ENCODE assay signal across 8 mouse cellular contexts in genomic region chr11:120852083-120852935, GRCm38 (mm10). TPM values are rescaled to one million over a fixed set of nuclear protein-coding genes. Genes with fewer than 3 reads are reported as not detected.
DNase-seq lines count a peak whose midpoint lies in the region; ATAC-seq and TF ChIP-seq lines count a peak whose summit lies in the region.

No protein-coding gene starts in this region.

- no peak for ATAC-seq in heart, embryonic 12.5 days (ENCODE audit: insufficient number of reproducible peaks, low FRiP score)
- ATAC-seq in kidney, postnatal 0 days (replicated peaks; ENCODE audit: low FRiP score, low read depth) = no peak; the same call in 1 of the 2 replicates
- ATAC-seq in stomach, embryonic 15.5 days (ENCODE audit: insufficient read depth, low FRiP score, low read depth) = no peak
- ATAC-seq in intestine, postnatal 0 days = no peak

- no peaks in the 10 kb centered on the region for H3K9me3 ChIP-seq in heart, embryonic 10.5 days
- 0 out of 2 replicates have a peak, but pooled peaks cover 6% of the 10 kb centered on the region for H3K9me3 ChIP-seq in heart, embryonic 12.5 days (replicated peaks)
- no peaks in the 10 kb centered on the region for H3K9me3 ChIP-seq in embryonic facial prominence, embryonic 10.5 days
- no peaks in the 10 kb centered on the region for H3K9me3 ChIP-seq in kidney, postnatal 0 days (replicated peaks; ENCODE audit: low read length)
- no peaks in the 10 kb centered on the region for H3K9me3 ChIP-seq in stomach, embryonic 15.5 days
- H3K9me3 ChIP-seq in intestine, postnatal 0 days (ENCODE audit: control insufficient read depth) = no peaks in the 10 kb centered on the region

- no peak overlapping the region for H3K4me3 ChIP-seq in heart, embryonic 10.5 days
- no peak overlapping the region for H3K4me3 ChIP-seq in heart, embryonic 12.5 days
- H3K4me3 ChIP-seq in embryonic facial prominence, embryonic 10.5 days = no peak overlapping the region
- no peak overlapping the region for H3K4me3 ChIP-seq in kidney, postnatal 0 days (replicated peaks; ENCODE audit: low read depth, low read length)
- no peak overlapping the region for H3K4me3 ChIP-seq in stomach, embryonic 15.5 days (replicated peaks)
- no peak overlapping the region for H3K4me3 ChIP-seq in intestine, postnatal 0 days (ENCODE audit: low read depth, low read length)

- TF ChIP-seq CTCF in kidney, postnatal 0 days (IDR thresholded peaks at IDR 0.05; ENCODE audit: low read depth) = no peak
- no peak for TF ChIP-seq CTCF in intestine, postnatal 0 days (IDR thresholded peaks at IDR 0.05; ENCODE audit: low read depth)

- 48% methylated on average over 11 of the region's 11 CpGs for WGBS in heart, embryonic 10.5 days
- 41% methylated on average over 11 of the region's 11 CpGs for WGBS in heart, embryonic 12.5 days
- WGBS in embryonic facial prominence, embryonic 10.5 days = 69% methylated on average over 11 of the region's 11 CpGs
- WGBS in kidney, postnatal 0 days = 30% methylated on average over 11 of the region's 11 CpGs
- WGBS in stomach, embryonic 15.5 days = 58% methylated on average over 11 of the region's 11 CpGs
- WGBS in intestine, postnatal 0 days = 55% methylated on average over 11 of the region's 11 CpGs

- H3K4me1 ChIP-seq in heart, embryonic 10.5 days = peaks cover 34% of the 10 kb centered on the region
- H3K4me1 ChIP-seq in heart, embryonic 12.5 days (replicated peaks) = peaks cover 25% of the 10 kb centered on the region
- peaks cover 22% of the 10 kb centered on the region for H3K4me1 ChIP-seq in embryonic facial prominence, embryonic 10.5 days
- H3K4me1 ChIP-seq in kidney, postnatal 0 days (replicated peaks; ENCODE audit: insufficient read depth, low read length) = peaks cover 18% of the 10 kb centered on the region
- peaks cover 15% of the 10 kb centered on the region; the same call in 1 of the 2 replicates for H3K4me1 ChIP-seq in stomach, embryonic 15.5 days
- peaks cover 4% of the 10 kb centered on the region; the same call in 1 of the 2 replicates for H3K4me1 ChIP-seq in intestine, postnatal 0 days (replicated peaks; ENCODE audit: control insufficient read depth, insufficient read depth, low read length)

- H3K9ac ChIP-seq in heart, embryonic 12.5 days = no peak overlapping the region
- H3K9ac ChIP-seq in kidney, postnatal 0 days (ENCODE audit: low read depth, low read length) = no peak overlapping the region
- no peak overlapping the region for H3K9ac ChIP-seq in stomach, embryonic 15.5 days
- no peak overlapping the region for H3K9ac ChIP-seq in intestine, postnatal 0 days (ENCODE audit: low read depth, low read length)

- H3K27ac ChIP-seq in heart, embryonic 10.5 days = 0 out of 2 replicates have a peak overlapping the region, but pooled peaks have one; percentile 56
- no peak overlapping the region; the same call in 1 of the 2 replicates for H3K27ac ChIP-seq in heart, embryonic 12.5 days (ENCODE audit: poor library complexity, severe bottlenecking)
- H3K27ac ChIP-seq in embryonic facial prominence, embryonic 10.5 days (replicated peaks) = peak overlapping the region; percentile 27; the same call in 1 of the 2 replicates
- peak overlapping the region; percentile 80 for H3K27ac ChIP-seq in kidney, postnatal 0 days
- peak overlapping the region; percentile 42 for H3K27ac ChIP-seq in stomach, embryonic 15.5 days
- H3K27ac ChIP-seq in intestine, postnatal 0 days (ENCODE audit: low read depth, low read length) = no peak overlapping the region

- peaks cover 23% of the 10 kb centered on the region for H3K36me3 ChIP-seq in heart, embryonic 10.5 days
- H3K36me3 ChIP-seq in heart, embryonic 12.5 days = 0 out of 2 replicates have a peak, but pooled peaks cover 3% of the 10 kb centered on the region
- H3K36me3 ChIP-seq in embryonic facial prominence, embryonic 10.5 days (replicated peaks) = peaks cover 32% of the 10 kb centered on the region
- no peaks in the 10 kb centered on the region for H3K36me3 ChIP-seq in kidney, postnatal 0 days (ENCODE audit: insufficient read depth, low read length)
- no peaks in the 10 kb centered on the region for H3K36me3 ChIP-seq in stomach, embryonic 15.5 days
- no peaks in the 10 kb centered on the region; the same call in 1 of the 2 replicates for H3K36me3 ChIP-seq in intestine, postnatal 0 days (ENCODE audit: control insufficient read depth, insufficient read depth)

- DNase-seq in heart, embryonic 10.5 days (ENCODE audit: low spot score) = no peak
- DNase-seq in embryonic facial prominence, embryonic 10.5 days (ENCODE audit: low spot score) = no peak
- peak; percentile 69 for DNase-seq in kidney, postnatal 0 days (ENCODE audit: low spot score)
- no peak for DNase-seq in MN1 (ENCODE audit: low spot score)
- DNase-seq in cerebellum, postnatal 36 days = no peak

- H3K4me2 ChIP-seq in heart, embryonic 12.5 days = no peak overlapping the region
- no peak overlapping the region for H3K4me2 ChIP-seq in kidney, postnatal 0 days (ENCODE audit: low read length)
- H3K4me2 ChIP-seq in stomach, embryonic 15.5 days = no peak overlapping the region
- H3K4me2 ChIP-seq in intestine, postnatal 0 days (replicated peaks; ENCODE audit: low read depth) = no peak overlapping the region

- no peaks in the 10 kb centered on the region for H3K27me3 ChIP-seq in heart, embryonic 10.5 days (ENCODE audit: insufficient read depth, poor library complexity, severe bottlenecking)
- no peaks in the 10 kb centered on the region for H3K27me3 ChIP-seq in heart, embryonic 12.5 days (replicated peaks)
- no peaks in the 10 kb centered on the region for H3K27me3 ChIP-seq in embryonic facial prominence, embryonic 10.5 days (replicated peaks; ENCODE audit: low read depth, poor library complexity, severe bottlenecking)
- H3K27me3 ChIP-seq in kidney, postnatal 0 days (ENCODE audit: insufficient read depth, low read length) = no peaks in the 10 kb centered on the region
- H3K27me3 ChIP-seq in stomach, embryonic 15.5 days (replicated peaks) = no peaks in the 10 kb centered on the region
- H3K27me3 ChIP-seq in intestine, postnatal 0 days (replicated peaks; ENCODE audit: control insufficient read depth, insufficient read depth, low read length) = no peaks in the 10 kb centered on the region

RNA-seq across cellular contexts. Expression of gene Fasn, which starts 28.0 kb away (rescaled TPM):
- polyA plus RNA-seq in heart, embryonic 10.5 days (2016; fragmentation: Nextera tagmentation; extraction: Ambion mirVana) = 55.2 and 74.9 TPM in 2 replicates
- 45.1 and 47.5 TPM in 2 replicates for polyA plus RNA-seq in heart, embryonic 12.5 days (2016; fragmentation: Nextera tagmentation; extraction: Ambion mirVana)
- polyA plus RNA-seq in embryonic facial prominence, embryonic 10.5 days (2016; fragmentation: Nextera tagmentation; extraction: Ambion mirVana) = 121 and 132 TPM in 2 replicates
- 19.8 and 19.9 TPM in 2 replicates for polyA plus RNA-seq in kidney, postnatal 0 days (2015; fragmentation: Nextera tagmentation; extraction: Ambion mirVana)
- polyA plus RNA-seq in stomach, embryonic 15.5 days (2015; fragmentation: Nextera tagmentation; extraction: Ambion mirVana) = 45.9 and 46.3 TPM in 2 replicates
- 10.1 and 11.3 TPM in 2 replicates for polyA plus RNA-seq in intestine, postnatal 0 days (2015; fragmentation: Nextera tagmentation; extraction: Ambion mirVana)

RNA-seq across cellular contexts. Expression of gene Dus1l, which starts 56.1 kb away (rescaled TPM):
- 70.5 and 88.8 TPM in 2 replicates for polyA plus RNA-seq in heart, embryonic 10.5 days (2016; fragmentation: Nextera tagmentation; extraction: Ambion mirVana)
- 48.0 and 48.3 TPM in 2 replicates for polyA plus RNA-seq in heart, embryonic 12.5 days (2016; fragmentation: Nextera tagmentation; extraction: Ambion mirVana)
- polyA plus RNA-seq in embryonic facial prominence, embryonic 10.5 days (2016; fragmentation: Nextera tagmentation; extraction: Ambion mirVana) = 96.6 and 101 TPM in 2 replicates
- polyA plus RNA-seq in kidney, postnatal 0 days (2015; fragmentation: Nextera tagmentation; extraction: Ambion mirVana) = 66.0 and 73.0 TPM in 2 replicates
- polyA plus RNA-seq in stomach, embryonic 15.5 days (2015; fragmentation: Nextera tagmentation; extraction: Ambion mirVana) = 69.2 and 79.0 TPM in 2 replicates
- polyA plus RNA-seq in intestine, postnatal 0 days (2015; fragmentation: Nextera tagmentation; extraction: Ambion mirVana) = 45.5 and 48.5 TPM in 2 replicates

Comparison
In these comparisons a context has a peak if more than half of its experiments do, and no peak if none do; other contexts are left out.
1. H3K27ac ChIP-seq: peak in heart, embryonic 10.5 days (single experiment), embryonic facial prominence, embryonic 10.5 days (single experiment), kidney, postnatal 0 days (single experiment) and stomach, embryonic 15.5 days (single experiment); none in heart, embryonic 12.5 days (single experiment) and intestine, postnatal 0 days (single experiment).